Mouse (Mus musculus) heart, postnatal 10 days (tissue): ENCODE results near the gene Cyb5d1. TPM values are rescaled to one million over a fixed set of nuclear protein-coding genes. Genes with fewer than 3 reads are reported as not detected.
"Not testable (repeated sequence)": the region's sequence is repeated elsewhere in the genome, so short reads cannot be mapped to it uniquely, and the experiment has no call there.

Experiments used
- DNase-seq, 2 experiments: peaks; one replicate each; pipeline ENCODE4 v3.0.0; 2021
- intact Hi-C: fragments of 180-260 bp; cut with DNase I; formaldehyde crosslinking; loops from one replicate; pipeline ENCODE4 v1.15.1; 2025
- total RNA-seq, 2 experiments: library from RNA; stranded (reverse); gene quantifications; 2 replicates each; pipeline ENCODE4 v1.2.3; 2021

Gene Cyb5d1
- total RNA-seq, 2 experiments from 2014 or later: 27.5 to 30.2 TPM

DNA sequence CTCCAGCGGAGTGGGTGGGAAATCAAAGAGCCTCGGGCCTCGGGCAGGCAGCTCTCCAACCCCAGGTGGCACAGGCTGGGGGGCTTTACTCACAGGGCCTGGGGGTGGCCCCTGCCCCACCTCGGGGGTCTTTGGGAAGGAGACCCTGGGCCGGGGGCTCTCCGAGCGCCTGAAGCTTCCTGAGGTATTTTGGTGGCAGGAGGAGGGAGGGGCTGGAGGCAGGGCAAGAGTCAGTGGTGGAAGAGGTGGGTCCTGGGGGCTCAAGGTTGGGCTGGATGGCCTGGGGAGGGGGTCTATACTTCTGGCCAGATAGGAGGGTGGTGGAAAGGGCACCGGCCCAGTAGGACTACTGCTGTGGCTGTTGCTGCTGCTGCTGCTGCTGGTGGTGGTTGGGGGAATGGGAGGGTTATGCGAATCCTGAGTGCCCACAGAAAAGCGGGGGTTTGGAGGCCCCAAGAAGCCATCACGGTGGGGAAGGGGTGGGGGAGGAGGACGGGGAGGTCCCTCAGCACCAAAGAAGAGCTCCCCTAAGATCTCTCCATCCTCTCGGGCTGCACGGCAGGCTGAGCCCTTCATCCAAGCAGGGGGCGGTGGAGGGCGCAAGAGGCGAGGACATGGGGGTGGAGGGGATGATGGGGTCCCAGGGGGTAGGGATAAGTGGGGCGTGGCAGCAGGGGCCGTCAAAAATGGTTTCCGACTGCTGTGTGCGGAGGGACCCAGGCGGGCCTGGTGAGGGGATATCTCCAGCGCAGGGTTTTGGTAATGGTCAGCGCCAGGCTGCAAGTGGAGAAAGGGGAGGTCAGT lies 10.2 kb upstream of the Cyb5d1 start:
- intact Hi-C loops: no loop called here
- DNase-seq: no peak

DNA sequence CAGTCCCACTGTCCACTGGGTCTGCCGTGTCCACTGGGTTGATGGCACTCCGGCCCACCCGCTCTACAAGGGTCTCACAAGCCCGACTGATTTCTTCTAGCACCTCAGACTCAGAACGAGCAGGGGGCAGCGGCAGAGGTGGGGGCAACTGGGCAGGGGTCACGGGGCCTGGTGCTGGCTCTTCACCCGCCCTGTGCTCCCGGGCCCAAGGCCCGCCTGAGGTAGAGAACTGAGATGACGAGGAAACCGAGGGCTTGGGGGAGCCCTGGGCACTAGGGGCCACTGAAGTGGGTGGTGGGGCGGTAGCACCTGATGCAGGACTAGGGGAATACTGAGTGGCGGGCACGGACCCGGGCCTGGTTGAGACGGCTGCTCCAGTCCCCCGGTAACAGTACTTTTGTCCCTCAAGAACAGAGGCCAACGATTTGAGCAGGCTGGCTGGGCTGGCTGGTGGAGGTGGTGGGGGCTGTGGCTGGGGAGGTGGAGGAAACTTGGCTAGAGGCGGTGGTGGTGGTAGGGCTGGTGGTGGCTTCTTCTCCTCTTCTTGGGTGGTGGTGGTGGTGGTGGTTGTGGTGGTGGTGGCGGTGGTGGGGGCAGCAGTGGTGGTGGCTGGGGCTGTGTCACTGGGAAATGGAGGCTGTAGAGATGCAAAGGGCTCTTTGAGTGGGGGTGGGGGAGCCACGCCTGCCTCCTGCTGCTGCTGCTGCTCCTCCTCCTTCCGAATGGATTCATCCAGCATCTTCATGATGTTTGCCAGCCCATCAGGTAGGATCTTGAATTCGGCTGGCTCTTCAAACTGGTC lies 9.4 kb upstream of the Cyb5d1 start:
- no peak for DNase-seq
- intact Hi-C loops: no loop called here

DNA sequence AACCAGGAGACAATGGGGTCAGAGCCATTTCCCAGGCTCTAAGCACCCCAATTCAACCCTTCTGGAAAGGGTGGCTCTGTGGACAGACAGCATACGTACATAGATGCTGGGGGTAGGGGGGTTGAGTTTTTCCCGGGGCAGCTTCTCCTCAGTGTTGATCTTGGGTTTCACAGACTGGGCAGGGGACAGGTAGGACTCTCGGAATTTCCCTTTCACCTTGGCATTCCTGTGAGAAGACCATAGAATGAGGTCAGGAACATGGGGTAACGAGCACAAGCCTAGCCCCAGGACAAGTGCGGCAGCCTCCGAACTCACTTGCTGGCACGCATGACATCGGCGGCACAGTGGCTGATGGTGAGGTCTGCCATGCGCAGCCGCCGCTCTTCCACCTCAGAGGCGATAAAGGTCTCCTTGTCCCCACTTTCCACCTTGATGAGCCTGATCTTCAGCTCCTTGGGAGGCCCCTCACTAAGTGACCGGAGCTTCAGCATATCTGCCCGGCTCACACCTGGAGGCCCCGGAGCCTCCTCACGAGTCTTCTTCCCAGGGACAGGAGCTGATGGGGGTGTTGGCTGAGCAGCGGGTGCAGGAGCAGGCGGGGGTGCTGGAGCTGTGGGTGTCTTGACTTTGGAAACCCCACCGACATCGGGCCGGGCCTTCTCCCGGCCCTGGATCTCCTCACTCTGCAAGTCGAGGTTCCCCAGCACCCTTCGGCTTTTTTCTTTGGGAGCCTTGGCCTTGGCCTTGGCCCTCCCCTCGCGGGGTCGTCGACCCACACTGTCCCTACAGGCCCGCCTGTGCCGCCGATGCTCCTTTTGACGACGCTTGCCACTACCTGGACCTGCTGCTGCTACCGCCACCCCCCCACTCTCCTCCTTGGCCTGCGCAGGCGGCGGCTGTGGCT lies 8.5 kb upstream of the Cyb5d1 start:
- intact Hi-C loops: no loop called here
- no peak for DNase-seq

GRCm38 (mm10) chr11:69401987-69402386 lies 6.6 kb upstream of the Cyb5d1 start:
- intact Hi-C loops: loop anchor here (1.0 to 2.0 kb wide), 3 partner anchors 17 to 111 kb away; no protein-coding TSS in a partner anchor
- no peak for DNase-seq

DNA sequence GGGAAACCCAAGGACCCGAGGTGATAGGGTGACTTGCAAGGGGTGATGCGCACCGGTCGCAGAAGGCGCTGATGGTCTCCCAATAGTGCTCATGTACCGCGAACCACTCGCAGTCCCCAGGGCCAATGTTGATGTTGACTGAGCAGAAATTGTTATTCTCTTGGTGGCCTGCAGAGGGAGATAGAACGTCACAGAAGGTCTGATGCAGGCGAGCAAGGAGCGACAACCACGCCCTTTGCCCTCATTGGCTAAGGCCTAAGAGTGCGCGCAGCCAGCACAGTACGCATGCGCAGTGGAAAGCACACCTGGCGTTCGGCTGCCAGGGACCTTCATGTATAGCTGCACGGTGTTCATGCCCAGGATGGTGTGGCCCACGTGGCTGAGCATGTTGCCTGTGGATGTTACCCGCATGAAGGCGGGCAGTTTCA lies 5.8 kb upstream of the Cyb5d1 start:
- intact Hi-C loops: loop anchor here (1.0 to 2.0 kb wide), 3 partner anchors 18 to 112 kb away; no protein-coding TSS in a partner anchor
- DNase-seq: peak; percentile 93 to 94

GRCm38 (mm10) chr11:69400083-69400850 lies 4.8 kb upstream of the Cyb5d1 start:
- intact Hi-C loops: loop anchor here (2.0 kb wide), 1 partner anchor 113 kb away; no protein-coding TSS in a partner anchor

DNA sequence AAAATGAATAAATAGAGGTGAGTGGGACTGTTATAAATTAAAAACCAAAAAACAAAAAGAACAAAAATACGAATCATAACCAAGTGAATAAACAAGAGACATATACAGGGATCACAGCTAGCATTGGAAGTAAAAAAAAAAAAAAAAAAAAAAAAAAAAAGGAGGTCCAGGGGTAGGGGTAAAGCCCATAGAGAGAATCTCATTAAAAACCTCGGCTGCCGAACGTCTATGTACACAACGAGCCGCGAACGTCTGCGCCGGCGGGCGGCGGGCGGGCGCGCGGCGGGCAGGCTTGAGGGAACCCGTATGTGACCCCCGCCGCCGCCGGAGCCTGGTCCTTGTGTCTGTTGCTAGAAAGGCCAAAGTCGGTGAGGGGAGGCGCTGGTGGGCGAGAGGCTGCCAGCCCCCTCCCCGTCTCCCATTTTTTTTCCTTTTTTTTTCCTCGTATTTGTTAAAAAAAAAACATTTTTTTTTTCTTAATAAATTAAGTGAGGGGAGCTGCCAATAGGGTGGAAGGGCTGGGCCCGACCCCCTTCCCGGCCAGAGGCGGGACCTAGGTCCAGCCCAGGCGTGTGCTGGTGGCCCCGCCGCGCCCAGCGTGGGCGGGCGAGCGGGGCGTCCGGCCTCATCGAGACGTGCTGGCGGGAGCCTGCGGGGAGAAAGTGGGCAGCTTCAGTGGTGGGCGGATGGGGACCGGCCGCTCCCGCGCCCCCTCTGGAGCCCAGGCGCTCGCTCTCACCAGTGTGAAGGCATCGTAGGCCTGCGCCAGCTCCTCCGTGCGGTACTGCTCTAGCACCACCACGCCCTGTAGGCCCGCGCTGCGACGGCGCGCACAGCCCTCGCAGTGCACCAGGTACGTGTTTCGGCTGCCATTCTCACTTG lies 4.0 kb upstream of the Cyb5d1 start:
- peak in 1 of 2 experiments; percentile 35 for DNase-seq
- intact Hi-C loops: loop anchor here (2.0 kb wide), 1 partner anchor 113 kb away; no protein-coding TSS in a partner anchor

More at GRCm38 (mm10) chr11:69400083-69400850, 4.8 kb upstream of the Cyb5d1 start:
- DNase-seq: no peak

DNA sequence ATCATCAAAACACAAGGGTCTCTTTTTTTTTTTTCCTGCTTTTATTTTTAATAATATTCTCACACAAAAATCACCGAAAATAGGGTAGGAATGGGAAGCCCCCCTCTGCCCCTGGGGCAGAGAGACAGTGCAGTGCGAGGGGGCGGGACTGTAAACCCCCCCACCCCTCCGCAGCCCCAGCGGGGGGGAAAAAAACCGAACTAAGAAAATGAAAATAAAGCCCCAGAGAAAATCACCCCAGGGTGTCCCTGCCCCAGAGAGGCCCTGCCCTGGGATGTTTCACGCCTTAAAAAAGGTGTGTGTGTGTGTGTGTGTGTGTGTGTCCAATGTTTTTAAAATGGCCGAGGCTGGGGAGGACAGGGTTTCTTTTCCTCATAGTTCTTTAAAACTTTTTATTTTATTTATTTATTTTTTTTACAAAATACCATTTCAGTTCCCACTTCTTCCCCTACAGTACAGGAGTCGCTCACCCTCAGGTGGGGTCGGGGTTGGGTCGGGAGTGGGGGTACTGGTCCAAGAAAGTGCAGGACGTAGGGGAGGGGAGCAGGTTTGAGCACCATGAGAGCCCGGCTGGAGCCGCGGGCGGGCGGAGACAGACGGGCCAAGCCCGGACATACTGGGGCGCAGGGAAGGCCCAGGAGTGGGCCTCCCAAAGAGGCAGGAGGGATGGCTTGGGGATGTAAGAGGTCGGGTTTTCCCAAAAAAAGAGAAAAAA lies 3.2 kb upstream of the Cyb5d1 start:
- intact Hi-C loops: no loop called here
- DNase-seq: no peak

DNA sequence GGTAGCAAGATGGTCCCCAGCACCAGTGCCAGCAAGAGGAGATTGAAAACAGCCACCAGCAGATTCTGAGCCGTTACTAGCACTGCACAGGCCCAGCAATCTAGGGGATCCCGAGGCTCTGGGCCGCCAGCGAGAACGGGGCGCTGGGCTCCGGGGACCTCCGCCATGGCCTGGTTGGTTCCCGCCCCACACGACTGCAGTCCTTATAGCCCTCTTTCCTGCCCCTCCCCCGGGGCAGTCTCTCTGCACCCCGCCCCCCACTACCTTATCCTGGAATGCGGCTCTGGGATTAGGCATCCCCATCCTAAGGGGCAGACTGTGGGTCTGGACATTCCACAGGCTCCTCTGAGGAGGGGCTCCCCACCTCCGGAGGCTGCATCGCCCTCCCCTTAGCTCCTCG lies 2.6 kb upstream of the Cyb5d1 start, which contains the start of gene Tmem88:
TSS of gene Tmem88 (minus strand) at position 176 of the 400 bp plus-strand sequence.
- intact Hi-C loops: no loop called here
- DNase-seq: peak; percentile 59 to 63

GRCm38 (mm10) chr11:69397581-69398057 lies 2.2 kb upstream of the Cyb5d1 start:
- peak in 1 of 2 experiments; percentile 59 for DNase-seq
- intact Hi-C loops: loop anchor here (2.0 kb wide), 1 partner anchor 13 kb away; no protein-coding TSS in a partner anchor

- intact Hi-C loops: loop anchor here (2.0 kb wide), 1 partner anchor 14 kb away; no protein-coding TSS in a partner anchor
- peak; percentile 73 to 79 for DNase-seq
Measured at GRCm38 (mm10) chr11:69396772-69397171, 1.3 kb upstream of the Cyb5d1 start.

- intact Hi-C loops: loop anchor here (2.0 kb wide), 2 partner anchors 15 to 71 kb away; no protein-coding TSS in a partner anchor
- peak; percentile 98 for DNase-seq
Measured at GRCm38 (mm10) chr11:69395634-69396373, 373 bp upstream of the Cyb5d1 start.

- DNase-seq: not testable (repeated sequence)
- intact Hi-C loops: loop anchor here (2.0 kb wide), 1 partner anchor 70 kb away; no protein-coding TSS in a partner anchor
Measured at GRCm38 (mm10) chr11:69394591-69395167, 752 bp downstream of the Cyb5d1 start.

- intact Hi-C loops: loop anchor here (1.0 kb wide), 1 partner anchor 121 kb away; no protein-coding TSS in a partner anchor
- peak; percentile 85 to 89 for DNase-seq
Measured at GRCm38 (mm10) chr11:69390400-69391034, 4.9 kb downstream of the Cyb5d1 start.

DNA sequence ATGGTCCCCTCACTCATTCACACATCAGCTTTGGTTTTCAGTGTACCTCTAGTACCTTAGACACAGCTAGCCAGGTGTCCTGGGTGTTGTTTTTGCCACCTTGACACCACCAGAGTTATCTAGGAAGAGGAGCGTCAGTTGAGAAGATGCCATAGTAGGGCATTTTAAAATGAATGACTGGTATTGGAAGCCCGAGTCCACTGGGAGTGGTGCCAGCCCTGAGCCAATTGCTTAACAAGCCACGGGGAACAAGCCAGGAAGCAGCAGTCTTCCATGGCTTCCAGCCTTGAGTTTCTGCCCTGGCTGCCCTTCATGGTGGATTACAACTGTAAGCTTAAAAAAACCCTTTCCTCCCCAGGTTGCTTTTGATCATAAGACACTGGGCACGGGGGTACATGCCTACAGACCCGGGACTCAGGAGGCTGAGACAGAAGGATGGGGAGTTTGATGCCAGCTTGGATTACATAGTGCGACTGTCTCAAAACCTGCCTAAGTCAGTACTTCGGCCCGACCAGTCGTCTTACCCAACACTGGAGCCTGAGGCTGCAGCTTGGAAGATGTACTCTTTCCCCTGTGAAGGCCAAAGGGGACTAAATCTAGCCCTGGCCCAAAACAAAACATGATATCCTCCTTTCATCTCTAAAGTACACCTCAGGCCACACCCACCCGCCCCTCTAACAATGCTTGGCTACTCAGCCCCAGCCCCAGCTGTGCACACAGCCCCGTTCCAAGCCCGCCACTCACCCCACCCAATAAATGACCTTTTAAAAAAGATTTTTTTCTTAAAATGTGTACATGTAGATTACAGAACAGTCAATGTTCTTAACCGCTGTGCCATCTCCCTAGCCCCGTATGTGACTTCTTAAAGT lies 5.7 kb downstream of the Cyb5d1 start:
- intact Hi-C loops: loop anchor here (1.0 to 5.0 kb wide), 4 partner anchors 27 to 197 kb away; no protein-coding TSS in a partner anchor
- DNase-seq: peak in 1 of 2 experiments; percentile 47
